Mouse (Mus musculus) hindbrain, embryonic 13.5 days (tissue): Measurements from ENCODE around the gene Plekhn1. TPM values are rescaled to one million over a fixed set of nuclear protein-coding genes. Genes with fewer than 3 reads are reported as not detected.

Experiments used
- microRNA-seq: library from miRNA; unstranded; fragments of <30 nt; microRNA quantifications from one replicate; pipeline ENCODE4, GENCODE M21; 2016
- polyA plus RNA-seq: library from polyadenylated mRNA; unstranded; fragments of >200 nt; fragmentation: Nextera tagmentation; extraction: Ambion mirVana; gene quantifications from 2 replicates; pipeline ENCODE4 v1.2.1, GENCODE M21; 2015

The Plekhn1 gene
- polyA plus RNA-seq, 1 experiment from 2014 or later: 26.6 TPM

Small RNA genes within 50 kb of the gene (microRNA-seq; reads per million reads assigned to microRNA genes)
- gene Mir7658: 4.2 reads per million, percentile 13 among the genes with 10 or more reads in this experiment

Other genes with a start within 250 kb of the Plekhn1 start
- gene B3galt6, start 242.2 kb downstream of the Plekhn1 start, polyA plus RNA-seq: 26.6 and 27.6 TPM in 2 replicates
- 126 and 127 TPM in 2 replicates for gene Sdf4, start 242.0 kb downstream of the Plekhn1 start, polyA plus RNA-seq
- gene Tnfrsf4, start 221.0 kb downstream of the Plekhn1 start, polyA plus RNA-seq: 0.55 and 1.0 TPM in 2 replicates
- gene Tnfrsf18, start 208.7 kb downstream of the Plekhn1 start, polyA plus RNA-seq: 2.3 and 2.9 TPM in 2 replicates
- not detected in 2 replicates for gene Ttll10, start 175.4 kb downstream of the Plekhn1 start, polyA plus RNA-seq
- gene 9430015G10Rik, start 124.9 kb downstream of the Plekhn1 start, polyA plus RNA-seq: 32.1 and 32.7 TPM in 2 replicates
- 0.53 and 0.66 TPM in 2 replicates for gene Rnf223, start 104.3 kb downstream of the Plekhn1 start, polyA plus RNA-seq
- gene Agrn, start 37.4 kb downstream of the Plekhn1 start, polyA plus RNA-seq: 120 and 132 TPM in 2 replicates
- gene Isg15, start 34.0 kb downstream of the Plekhn1 start, polyA plus RNA-seq: 1.4 and 1.7 TPM in 2 replicates
- 4.9 and 6.8 TPM in 2 replicates for gene AW011738, start 31.6 kb downstream of the Plekhn1 start, polyA plus RNA-seq
- 2.5 and 2.7 TPM in 2 replicates for gene Perm1, start 19.0 kb downstream of the Plekhn1 start, polyA plus RNA-seq
- gene Noc2l, start 1.2 kb upstream of the Plekhn1 start, polyA plus RNA-seq: 49.0 and 53.7 TPM in 2 replicates
- gene Samd11, start 20.8 kb upstream of the Plekhn1 start, polyA plus RNA-seq: 2.8 and 3.1 TPM in 2 replicates
- not detected in 2 replicates for gene Vmn2r-ps159, start 96.2 kb upstream of the Plekhn1 start, polyA plus RNA-seq